Mouse (Mus musculus) left cerebral cortex, postnatal 4 days (tissue): ENCODE measurements around the gene Grk2. TPM values are rescaled to one million over a fixed set of nuclear protein-coding genes. Genes with fewer than 3 reads are reported as not detected.
A peak's percentile ranks its signal among the peaks of the same experiment; 100 is the strongest.

Experiments used
- microRNA-seq: library from miRNA; unstranded; fragments of <30 nt; microRNA quantifications from one replicate; pipeline ENCODE4 v1.2.0, GENCODE M21; 2022
- total RNA-seq, 2 experiments: library from RNA; stranded (reverse); gene quantifications; 2 replicates each; pipeline ENCODE4 v1.2.3; 2021

Gene Grk2
- total RNA-seq, 2 experiments from 2014 or later, result 143 to 167 TPM

Small RNA genes lying within 50 kb of the gene (microRNA-seq; reads per million reads assigned to microRNA genes)
- gene Mir6985, result 4.8 reads per million, percentile 11 among the genes with 10 or more reads in this experiment

Other genes with a start within 250 kb of the Grk2 start
- not detected for gene Gstp3, start 246.7 kb downstream of the Grk2 start, total RNA-seq
- not detected for gene Cabp2, start 224.6 kb downstream of the Grk2 start, total RNA-seq
- 10 to 100 TPM; 27.5 to 28.3 TPM for gene Cdk2ap2, start 209.0 kb downstream of the Grk2 start, total RNA-seq
- 100 to 1,000 TPM; 185 to 187 TPM for gene Pitpnm1, start 206.2 kb downstream of the Grk2 start, total RNA-seq
- gene Aip, start 180.4 kb downstream of the Grk2 start, total RNA-seq, result 10 to 100 TPM; 54.8 to 64.8 TPM
- not detected for gene Gpr152, start 166.4 kb downstream of the Grk2 start, total RNA-seq
- gene Cabp4, start 162.2 kb downstream of the Grk2 start, total RNA-seq, result not detected
- 100 to 1,000 TPM in 1 of 2 experiments, 10 to 100 TPM in 1; 92.6 to 107 TPM for gene Coro1b, start 157.6 kb downstream of the Grk2 start, total RNA-seq
- gene Ptprcap, start 152.6 kb downstream of the Grk2 start, total RNA-seq, result 1 to 10 TPM; 1.2 to 1.6 TPM
- gene Rps6kb2, start 142.9 kb downstream of the Grk2 start, total RNA-seq, result 10 to 100 TPM; 38.1 to 39.2 TPM
- 1 to 10 TPM; 2.4 to 3.1 TPM for gene Carns1, start 130.7 kb downstream of the Grk2 start, total RNA-seq
- 1 to 10 TPM; 2.1 to 2.4 TPM for gene Tbc1d10c, start 114.9 kb downstream of the Grk2 start, total RNA-seq
- gene Ppp1ca, start 114.2 kb downstream of the Grk2 start, total RNA-seq, result 100 to 1,000 TPM; 318 to 333 TPM
- gene Rad9a, start 104.6 kb downstream of the Grk2 start, total RNA-seq, result 10 to 100 TPM in 1 of 2 experiments, 1 to 10 TPM in 1; 9.8 to 10.6 TPM
- gene Clcf1, start 92.0 kb downstream of the Grk2 start, total RNA-seq, result 1 to 10 TPM; 1.2 to 1.3 TPM
- not detected for gene AC109138.7, start 91.9 kb downstream of the Grk2 start, total RNA-seq
- 10 to 100 TPM; 11.3 to 11.9 TPM for gene Pold4, start 74.3 kb downstream of the Grk2 start, total RNA-seq
- 10 to 100 TPM; 71.0 to 74.6 TPM for gene Ssh3, start 37.0 kb downstream of the Grk2 start, total RNA-seq
- 10 to 100 TPM; 98.4 to 99.3 TPM for gene Ankrd13d, start 23.1 kb downstream of the Grk2 start, total RNA-seq
- gene Kdm2a, start 92.1 kb upstream of the Grk2 start, total RNA-seq, result 10 to 100 TPM; 71.2 to 80.9 TPM
- gene Rhod, start 133.2 kb upstream of the Grk2 start, total RNA-seq, result 1 to 10 TPM; 1.1 to 2.0 TPM
- 1 to 10 TPM; 4.4 to 5.3 TPM for gene Syt12, start 171.2 kb upstream of the Grk2 start, total RNA-seq
- gene 2010003K11Rik, start 192.4 kb upstream of the Grk2 start, total RNA-seq, result not detected
- 10 to 100 TPM; 42.6 to 44.2 TPM for gene Pcx, start 204.2 kb upstream of the Grk2 start, total RNA-seq